Mouse (Mus musculus) embryonic stem cell, embryonic (primary cell): ENCODE results near the gene Cerkl.

Experiments used
- CTCF ChIA-PET, 4 experiments: fragments of 300-600 bp in 2 of 4; fragments of 350-600 bp in 2 of 4; sonication (Branson Sonifier 250); formaldehyde crosslinking; loops; one replicate each; lab custom pipeline; 2022; ENCODE audit warnings: inconsistent platforms in 2 of 4; lab: Charles Lee
- POLR2A ChIA-PET, 4 experiments: fragments of 300-600 bp in 2 of 4; fragments of 350-600 bp in 2 of 4; sonication (Branson Sonifier 250); formaldehyde crosslinking; loops; one replicate each; lab custom pipeline; 2022; ENCODE audit warnings: antibody characterized with exemption in 4 of 4, inconsistent platforms in 1 of 4; lab: Charles Lee

Cerkl gene

GRCm38 (mm10) chr2:79449371-79449770, 7.2 kb downstream of the Cerkl start:
- CTCF ChIA-PET = no interaction called here
- POLR2A ChIA-PET = no interaction called here

GRCm38 (mm10) chr2:79447198-79447597, 9.4 kb downstream of the Cerkl start:
- ChIA-PET POLR2A (no interaction called here), CTCF (no interaction called here)

- ChIA-PET CTCF (no interaction called here), POLR2A (interaction anchor here (0.6 to 1.6 kb wide), 6 partner anchors 10 to 872 kb away, joined by 3 to 4 read pairs (median 4); partner anchors contain the start of genes Cerkl (in 1 of the 4) and Neurod1 (in 1 of the 4))
Measured at GRCm38 (mm10) chr2:79443861-79444620, 12.5 kb downstream of the Cerkl start.

- ChIA-PET CTCF (no interaction called here), POLR2A (interaction anchor here in 1 of 4 experiments (1.6 kb wide), 1 partner anchor 11 kb away, joined by 4 read pairs; no protein-coding TSS in a partner anchor)
Measured at GRCm38 (mm10) chr2:79443401-79443800, 13.2 kb downstream of the Cerkl start.

- POLR2A ChIA-PET = no interaction called here
Measured at GRCm38 (mm10) chr2:79442906-79443305, 13.7 kb downstream of the Cerkl start.

GRCm38 (mm10) chr2:79442227-79442626, 14.4 kb downstream of the Cerkl start:
- CTCF ChIA-PET = no interaction called here
- POLR2A ChIA-PET = no interaction called here

More at GRCm38 (mm10) chr2:79442906-79443305, 13.7 kb downstream of the Cerkl start:
- CTCF ChIA-PET = no interaction called here

GRCm38 (mm10) chr2:79430061-79430460, 26.5 kb downstream of the Cerkl start:
- CTCF ChIA-PET = interaction anchor here in 1 of 4 experiments (1.3 kb wide), 1 partner anchor 69 kb away, joined by 5 read pairs; no protein-coding TSS in a partner anchor

GRCm38 (mm10) chr2:79429650-79430049, 26.9 kb downstream of the Cerkl start:
- CTCF ChIA-PET = interaction anchor here in 1 of 4 experiments (1.1 to 1.3 kb wide), 2 partner anchors 17 to 69 kb away, joined by 3 to 5 read pairs; no protein-coding TSS in a partner anchor

More at GRCm38 (mm10) chr2:79430061-79430460, 26.5 kb downstream of the Cerkl start:
- POLR2A ChIA-PET = interaction anchor here in 2 of 4 experiments (0.6 to 2.0 kb wide), 4 partner anchors 15 to 292 kb away, joined by 3 to 10 read pairs (median 3); partner anchors contain the start of genes Cerkl (in 1 of the 2) and Neurod1 (in 1 of the 2)

GRCm38 (mm10) chr2:79429108-79429507, 27.5 kb downstream of the Cerkl start:
- ChIA-PET CTCF (interaction anchor here in 3 of 4 experiments (0.7 to 2.2 kb wide), 4 partner anchors 17 to 70 kb away, joined by 3 to 7 read pairs (median 4); no protein-coding TSS in a partner anchor), POLR2A (interaction anchor here in 3 of 4 experiments (0.6 to 2.0 kb wide), 4 partner anchors 20 to 60 kb away, joined by 3 to 10 read pairs (median 5); partner anchors contain the start of genes Cerkl (in 1 of the 3) and Neurod1 (in 1 of the 3))

More at GRCm38 (mm10) chr2:79429650-79430049, 26.9 kb downstream of the Cerkl start:
- POLR2A ChIA-PET = interaction anchor here in 3 of 4 experiments (0.6 to 2.0 kb wide), 4 partner anchors 21 to 292 kb away, joined by 3 to 10 read pairs (median 5); partner anchors contain the start of genes Cerkl (in 1 of the 3) and Neurod1 (in 1 of the 3)

GRCm38 (mm10) chr2:79428569-79429104, 27.9 kb downstream of the Cerkl start:
- ChIA-PET POLR2A (interaction anchor here in 2 of 4 experiments (0.6 to 2.0 kb wide), 3 partner anchors 26 to 60 kb away, joined by 3 to 10 read pairs (median 4); partner anchors contain the start of genes Cerkl (in 1 of the 2) and Neurod1 (in 1 of the 2)), CTCF (interaction anchor here in 3 of 4 experiments (0.7 to 2.2 kb wide), 4 partner anchors 18 to 71 kb away, joined by 3 to 7 read pairs (median 4); no protein-coding TSS in a partner anchor)

- POLR2A ChIA-PET = interaction anchor here in 1 of 4 experiments (1.3 to 1.5 kb wide), 2 partner anchors 10 to 27 kb away, joined by 4 to 5 read pairs; no protein-coding TSS in a partner anchor
- CTCF ChIA-PET = interaction anchor here in 1 of 4 experiments (2.2 kb wide), 1 partner anchor 55 kb away, joined by 7 read pairs; no protein-coding TSS in a partner anchor
Measured at GRCm38 (mm10) chr2:79428022-79428421, 28.6 kb downstream of the Cerkl start.

GRCm38 (mm10) chr2:79421696-79422095, 34.9 kb downstream of the Cerkl start:
- POLR2A ChIA-PET = no interaction called here
- CTCF ChIA-PET = no interaction called here

GRCm38 (mm10) chr2:79414505-79414904, 42.1 kb downstream of the Cerkl start:
- ChIA-PET CTCF (interaction anchor here in 1 of 4 experiments (0.5 kb wide), 1 partner anchor 109 kb away, joined by 3 read pairs; no protein-coding TSS in a partner anchor), POLR2A (interaction anchor here in 2 of 4 experiments (0.5 to 0.6 kb wide), 2 partner anchors 44 to 46 kb away, joined by 8 to 9 read pairs; no protein-coding TSS in a partner anchor)

GRCm38 (mm10) chr2:79410903-79411255, 45.7 kb downstream of the Cerkl start:
- ChIA-PET POLR2A (interaction anchor here in 1 of 4 experiments (0.6 kb wide), 1 partner anchor 16 kb away, joined by 3 read pairs; no protein-coding TSS in a partner anchor), CTCF (no interaction called here)

- CTCF ChIA-PET = no interaction called here
- POLR2A ChIA-PET = interaction anchor here in 2 of 4 experiments (0.6 to 0.7 kb wide), 2 partner anchors 15 to 17 kb away, joined by 3 to 4 read pairs; no protein-coding TSS in a partner anchor
Measured at GRCm38 (mm10) chr2:79410247-79410902, 46.2 kb downstream of the Cerkl start.

- CTCF ChIA-PET = no interaction called here
- POLR2A ChIA-PET = no interaction called here
Measured at GRCm38 (mm10) chr2:79405661-79406405, 50.8 kb downstream of the Cerkl start.

GRCm38 (mm10) chr2:79400045-79400444, 56.5 kb downstream of the Cerkl start:
- CTCF ChIA-PET = no interaction called here
- POLR2A ChIA-PET = no interaction called here
